Mouse (Mus musculus): ENCODE measurements at regions not wholly inside any gene's neighbourhood (a gene's known extent, or its start where the extent isn't known, plus 50 kb on each side); places are given as distances from the start of the nearest gene placed in this dataset.

- Histone ChIP-seq H3K4me1 (no peaks in the 10 kb centered on the region), H3K9me3 (no peaks in the 10 kb centered on the region), H3K36me3 (no peaks in the 10 kb centered on the region), H3K9ac (replicated peaks) (no peak overlapping the region), H3K4me3 (no peak overlapping the region), H3K27me3 (no peaks in the 10 kb centered on the region), H3K27ac (replicated peaks) (no peak overlapping the region), H3K4me2 (replicated peaks) (no peak overlapping the region)
- ATAC-seq (ENCODE audit: low FRiP score, low read depth): no peak
- WGBS: 80% methylated on average over 3 of the region's 3 CpGs
Measured at GRCm38 (mm10) chr1:138771307-138772011, 76.9 kb downstream of the Lhx9 start.

GRCm38 (mm10) chr1:138762876-138763275 lies 85.5 kb downstream of the Lhx9 start:
- WGBS: 83% methylated on average over 7 of the region's 7 CpGs
- H3K36me3 ChIP-seq: no peaks in the 10 kb centered on the region
- H3K9me3 ChIP-seq: no peaks in the 10 kb centered on the region
- H3K27ac ChIP-seq (replicated peaks): no peak overlapping the region
- H3K4me2 ChIP-seq (replicated peaks): no peak overlapping the region
- H3K4me1 ChIP-seq: no peaks in the 10 kb centered on the region
- H3K4me3 ChIP-seq: no peak overlapping the region
- ATAC-seq (ENCODE audit: low FRiP score, low read depth): no peak
- no peak overlapping the region for H3K9ac ChIP-seq (replicated peaks)
- no peaks in the 10 kb centered on the region for H3K27me3 ChIP-seq

GRCm38 (mm10) chr1:138757777-138758176 lies 90.6 kb downstream of the Lhx9 start:
- Histone ChIP-seq H3K27ac (replicated peaks) (peak overlapping the region; percentile 39; the same call in 1 of the 2 replicates), H3K9me3 (no peaks in the 10 kb centered on the region), H3K4me1 (no peaks in the 10 kb centered on the region), H3K36me3 (no peaks in the 10 kb centered on the region), H3K9ac (replicated peaks) (no peak overlapping the region), H3K27me3 (no peaks in the 10 kb centered on the region), H3K4me3 (no peak overlapping the region), H3K4me2 (replicated peaks) (no peak overlapping the region)
- no peak for ATAC-seq (ENCODE audit: low FRiP score, low read depth)

- Histone ChIP-seq H3K27me3 (no peaks in the 10 kb centered on the region; the same call in 1 of the 2 replicates), H3K4me2 (replicated peaks) (no peak overlapping the region), H3K4me3 (no peak overlapping the region), H3K36me3 (no peaks in the 10 kb centered on the region), H3K9me3 (no peaks in the 10 kb centered on the region), H3K9ac (replicated peaks) (no peak overlapping the region), H3K4me1 (no peaks in the 10 kb centered on the region), H3K27ac (replicated peaks) (no peak overlapping the region)
- no peak for ATAC-seq (ENCODE audit: low FRiP score, low read depth)
- 77% methylated on average over 3 of the region's 3 CpGs for WGBS
Measured at GRCm38 (mm10) chr1:138733308-138733707, 113.4 kb upstream of the Nek7 start.

GRCm38 (mm10) chr1:138731008-138731407 lies 111.1 kb upstream of the Nek7 start:
- no peaks in the 10 kb centered on the region for H3K4me1 ChIP-seq
- H3K9ac ChIP-seq (replicated peaks): no peak overlapping the region
- no peaks in the 10 kb centered on the region for H3K9me3 ChIP-seq
- no peak overlapping the region for H3K4me3 ChIP-seq
- H3K27me3 ChIP-seq: no peaks in the 10 kb centered on the region; the same call in 1 of the 2 replicates
- WGBS: 85% methylated on average over 12 of the region's 12 CpGs
- H3K4me2 ChIP-seq (replicated peaks): no peak overlapping the region
- H3K36me3 ChIP-seq: no peaks in the 10 kb centered on the region
- H3K27ac ChIP-seq (replicated peaks): no peak overlapping the region
- no peak for ATAC-seq (ENCODE audit: low FRiP score, low read depth)

GRCm38 (mm10) chr1:138729089-138729699 lies 109.3 kb upstream of the Nek7 start:
- Histone ChIP-seq H3K9me3 (no peaks in the 10 kb centered on the region), H3K27ac (replicated peaks) (no peak overlapping the region), H3K36me3 (no peaks in the 10 kb centered on the region), H3K27me3 (no peaks in the 10 kb centered on the region), H3K4me1 (no peaks in the 10 kb centered on the region), H3K4me2 (replicated peaks) (no peak overlapping the region), H3K4me3 (no peak overlapping the region), H3K9ac (replicated peaks) (no peak overlapping the region)
- 62% methylated on average over 2 of the region's 2 CpGs for WGBS
- ATAC-seq (ENCODE audit: low FRiP score, low read depth): peak; percentile 73; the same call in 1 of the 2 replicates

GRCm38 (mm10) chr1:138720728-138721127 lies 100.8 kb upstream of the Nek7 start:
- no peak for ATAC-seq (ENCODE audit: low FRiP score, low read depth)
- Histone ChIP-seq H3K9ac (replicated peaks) (no peak overlapping the region), H3K9me3 (no peaks in the 10 kb centered on the region), H3K4me1 (no peaks in the 10 kb centered on the region), H3K4me2 (replicated peaks) (no peak overlapping the region), H3K36me3 (no peaks in the 10 kb centered on the region), H3K4me3 (no peak overlapping the region), H3K27me3 (no peaks in the 10 kb centered on the region), H3K27ac (replicated peaks) (no peak overlapping the region)
- WGBS: 74% methylated on average over 4 of the region's 4 CpGs

GRCm38 (mm10) chr1:138719297-138719696 lies 99.4 kb upstream of the Nek7 start:
- H3K4me3 ChIP-seq: no peak overlapping the region
- 88% methylated on average over 4 of the region's 4 CpGs for WGBS
- H3K9me3 ChIP-seq: no peaks in the 10 kb centered on the region
- H3K27me3 ChIP-seq: no peaks in the 10 kb centered on the region
- H3K9ac ChIP-seq (replicated peaks): no peak overlapping the region
- H3K36me3 ChIP-seq: no peaks in the 10 kb centered on the region
- H3K27ac ChIP-seq (replicated peaks): no peak overlapping the region
- H3K4me2 ChIP-seq (replicated peaks): no peak overlapping the region
- no peak for ATAC-seq (ENCODE audit: low FRiP score, low read depth)
- no peaks in the 10 kb centered on the region for H3K4me1 ChIP-seq

GRCm38 (mm10) chr1:138716991-138717390 lies 97.0 kb upstream of the Nek7 start:
- no peak for ATAC-seq (ENCODE audit: low FRiP score, low read depth)
- Histone ChIP-seq H3K4me1 (no peaks in the 10 kb centered on the region), H3K27ac (replicated peaks) (no peak overlapping the region), H3K4me3 (no peak overlapping the region), H3K4me2 (replicated peaks) (no peak overlapping the region), H3K9ac (replicated peaks) (no peak overlapping the region), H3K36me3 (no peaks in the 10 kb centered on the region), H3K9me3 (no peaks in the 10 kb centered on the region), H3K27me3 (no peaks in the 10 kb centered on the region)
- WGBS: 87% methylated on average over 5 of the region's 5 CpGs

GRCm38 (mm10) chr1:138715162-138715561 lies 95.2 kb upstream of the Nek7 start:
- Histone ChIP-seq H3K9me3 (no peaks in the 10 kb centered on the region), H3K36me3 (no peaks in the 10 kb centered on the region), H3K4me3 (no peak overlapping the region), H3K9ac (replicated peaks) (no peak overlapping the region), H3K4me2 (replicated peaks) (no peak overlapping the region), H3K27ac (replicated peaks) (no peak overlapping the region), H3K4me1 (no peaks in the 10 kb centered on the region), H3K27me3 (no peaks in the 10 kb centered on the region)
- 71% methylated on average over 3 of the region's 3 CpGs for WGBS
- no peak for ATAC-seq (ENCODE audit: low FRiP score, low read depth)

- Histone ChIP-seq H3K4me2 (replicated peaks) (no peak overlapping the region), H3K36me3 (no peaks in the 10 kb centered on the region), H3K9me3 (no peaks in the 10 kb centered on the region), H3K4me1 (no peaks in the 10 kb centered on the region), H3K4me3 (no peak overlapping the region), H3K27ac (replicated peaks) (no peak overlapping the region), H3K9ac (replicated peaks) (no peak overlapping the region), H3K27me3 (no peaks in the 10 kb centered on the region)
- ATAC-seq (ENCODE audit: low FRiP score, low read depth): no peak
- 66% methylated on average over 2 of the region's 2 CpGs for WGBS
Measured at GRCm38 (mm10) chr1:138709229-138709608, 89.3 kb upstream of the Nek7 start.

GRCm38 (mm10) chr1:138708507-138709228 lies 88.7 kb upstream of the Nek7 start:
- 76% methylated on average over 7 of the region's 7 CpGs for WGBS
- no peak for ATAC-seq (ENCODE audit: low FRiP score, low read depth)

More at GRCm38 (mm10) chr1:138708507-138709228, 88.7 kb upstream of the Nek7 start:
- no peak overlapping the region for H3K4me2 ChIP-seq (replicated peaks)
- H3K36me3 ChIP-seq: no peaks in the 10 kb centered on the region
- no peaks in the 10 kb centered on the region for H3K9me3 ChIP-seq
- no peak overlapping the region for H3K27ac ChIP-seq (replicated peaks)
- H3K4me3 ChIP-seq: no peak overlapping the region
- no peak overlapping the region for H3K9ac ChIP-seq (replicated peaks)
- H3K27me3 ChIP-seq: no peaks in the 10 kb centered on the region
- no peaks in the 10 kb centered on the region for H3K4me1 ChIP-seq
